Mouse (Mus musculus): Measurements from ENCODE around the gene Akt1. TPM values are rescaled to one million over a fixed set of nuclear protein-coding genes. Genes with fewer than 3 reads are reported as not detected.
A peak's percentile ranks its signal among the peaks of the same experiment; 100 is the strongest.

Gene Akt1
- 100 to 1,000 TPM; 153 to 162 (median 161) TPM for total RNA-seq (2022)

GRCm38 (mm10) chr12:112674132-112675011 is at the start of gene Akt1:
TSS of gene Akt1 (minus strand) at chr12:112674884.
- no peak for DNase-seq (ENCODE audit: low spot score in 2 of 2)

DNA sequence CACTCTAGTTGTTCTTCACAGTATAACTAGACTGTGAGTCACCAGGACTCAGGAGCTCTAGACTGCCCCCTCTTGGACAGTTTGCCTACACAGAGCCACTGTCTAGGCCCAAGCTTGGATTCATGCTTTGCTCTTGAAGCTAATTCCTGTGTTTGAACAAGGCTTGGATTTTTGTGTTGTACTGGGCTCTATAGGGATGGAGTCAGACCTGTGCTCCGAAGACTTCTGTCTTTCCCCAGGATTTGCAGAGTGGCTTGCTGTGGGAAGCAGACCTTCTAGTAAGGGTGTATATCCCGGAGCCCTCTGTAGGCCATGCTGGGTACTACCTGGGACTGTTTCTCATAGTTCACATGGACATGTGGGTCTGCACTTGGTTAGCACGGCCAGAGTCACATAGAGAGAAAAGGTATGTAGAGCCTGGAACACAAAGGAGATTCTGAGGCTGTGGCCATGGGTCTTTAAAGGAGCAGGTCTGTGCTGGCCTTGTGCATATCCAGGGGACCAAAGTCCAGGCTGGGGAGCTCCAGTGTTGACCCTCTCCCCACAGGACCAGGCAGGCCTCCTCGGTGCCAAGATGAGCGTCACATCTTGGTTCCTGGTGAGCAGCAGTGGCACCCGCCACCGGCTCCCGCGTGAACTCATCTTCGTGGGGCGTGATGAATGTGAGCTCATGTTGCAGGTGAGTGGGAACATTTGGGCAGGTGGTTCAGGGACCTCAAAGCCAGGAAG is 49.6 kb upstream of the Akt1 start:
- peak in 1 of 2 experiments; percentile 76 for DNase-seq (ENCODE audit: low spot score in 2 of 2)

- DNase-seq (ENCODE audit: low spot score in 2 of 2), result no peak
Observed at GRCm38 (mm10) chr12:112723445-112723844, 48.8 kb upstream of the Akt1 start.

DNA sequence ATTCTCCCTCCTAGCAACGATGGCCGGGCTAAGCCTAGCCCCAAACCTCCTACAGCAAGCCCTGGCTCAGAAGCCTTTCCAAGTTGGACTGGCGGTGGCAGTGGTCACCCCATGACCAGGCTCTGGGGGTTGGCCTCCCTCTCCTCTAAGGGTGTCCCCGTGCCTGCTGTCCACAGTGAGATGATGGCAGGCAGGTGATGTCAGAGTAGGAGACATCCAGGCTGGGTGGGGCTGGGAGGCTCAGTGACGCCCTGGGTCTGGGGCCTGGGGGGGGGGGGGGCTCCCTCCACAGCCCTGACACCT is 48.3 kb upstream of the Akt1 start:
- DNase-seq (ENCODE audit: low spot score in 2 of 2), result no peak

DNA sequence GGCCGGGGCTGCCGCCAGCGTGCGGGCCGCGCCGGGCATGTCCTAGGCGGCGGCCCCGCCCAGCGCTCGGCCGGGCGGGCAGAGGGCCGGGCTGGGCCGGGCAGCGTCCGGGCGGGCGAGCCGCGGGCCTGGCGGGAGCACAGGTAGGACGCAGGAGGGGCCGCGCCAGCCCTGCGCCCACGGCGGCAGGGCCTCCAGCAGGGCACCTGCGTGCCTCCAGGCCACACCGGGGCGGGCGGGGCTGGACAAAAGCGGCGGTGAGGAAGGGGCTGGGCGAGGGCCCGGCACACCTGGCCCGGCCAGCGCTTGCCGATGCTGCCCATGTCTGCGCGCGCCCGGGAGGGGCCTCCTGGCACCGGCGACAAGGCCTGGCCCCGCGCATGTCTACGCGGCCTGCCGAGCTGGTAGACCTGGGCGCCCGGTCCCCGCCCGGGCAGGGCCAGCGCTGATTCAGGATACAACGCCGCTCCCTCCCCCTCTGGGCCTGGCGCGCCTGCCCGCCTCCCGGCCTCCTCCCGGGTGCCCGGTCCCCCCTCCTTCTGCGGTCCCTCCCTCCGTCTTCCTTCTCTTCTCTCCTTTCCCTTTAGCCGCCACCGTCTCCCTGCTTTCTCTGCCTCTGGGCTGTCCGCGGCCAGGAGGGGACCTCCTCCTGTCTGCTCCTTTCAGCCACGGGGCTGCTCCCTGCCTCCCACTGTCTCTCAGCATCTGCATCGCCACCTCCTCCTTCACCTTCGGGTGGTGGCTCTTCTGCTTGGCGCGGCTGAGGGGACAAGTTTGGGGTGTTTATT is 47.8 kb upstream of the Akt1 start:
- no peak for DNase-seq (ENCODE audit: low spot score in 2 of 2)

- DNase-seq (ENCODE audit: low spot score in 2 of 2), result no peak
Observed at GRCm38 (mm10) chr12:112721424-112722239, 46.9 kb upstream of the Akt1 start.

GRCm38 (mm10) chr12:112720890-112721423 is 46.3 kb upstream of the Akt1 start:
- DNase-seq (ENCODE audit: low spot score in 2 of 2), result no peak

DNA sequence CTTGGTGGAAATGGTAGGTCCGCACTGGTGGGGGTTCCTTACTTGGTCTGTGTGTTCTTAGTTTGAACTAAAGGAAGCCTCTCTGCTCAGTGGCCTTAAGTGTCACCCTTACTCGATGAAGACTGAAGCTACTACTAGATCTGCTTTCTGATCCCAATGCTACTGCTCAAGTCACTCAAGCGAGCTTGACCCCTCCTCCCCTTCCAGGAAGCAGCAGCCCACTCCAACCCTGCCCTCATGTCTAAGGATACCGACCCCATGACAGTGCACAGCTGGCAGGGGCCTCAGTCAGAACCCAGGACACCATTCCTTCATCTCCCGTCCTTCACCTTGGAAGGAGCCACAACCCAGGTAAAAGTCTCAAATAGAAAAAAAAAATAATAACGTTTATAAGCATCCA is 45.5 kb upstream of the Akt1 start, which contains the start of gene Cep170b:
TSS of gene Cep170b (plus strand) at position 240 of the 400 bp plus-strand sequence.
- DNase-seq (ENCODE audit: low spot score in 2 of 2), result no peak

- no peak for DNase-seq (ENCODE audit: low spot score in 2 of 2)
Observed at GRCm38 (mm10) chr12:112718995-112719394, 44.3 kb upstream of the Akt1 start.

DNA sequence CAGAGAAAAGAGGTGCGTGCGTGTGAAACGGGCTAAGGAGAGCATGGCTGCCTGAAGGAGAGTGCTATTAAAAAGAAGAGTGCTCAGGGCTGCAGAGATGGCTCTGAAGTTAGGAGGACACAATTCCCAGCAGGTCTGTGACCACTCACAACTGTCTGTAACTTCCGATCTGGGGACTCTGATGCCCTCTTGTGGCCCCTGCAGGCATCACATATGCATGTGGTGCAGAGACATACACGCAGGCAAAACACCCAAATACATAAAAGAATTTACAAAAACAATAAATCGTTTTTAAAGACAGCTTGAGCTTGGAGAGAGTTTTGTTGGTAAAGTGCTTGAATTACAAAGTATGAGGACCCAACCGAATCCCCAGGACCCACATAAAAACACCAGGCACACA is 42.5 kb upstream of the Akt1 start:
- DNase-seq (ENCODE audit: low spot score in 2 of 2), result no peak

GRCm38 (mm10) chr12:112713984-112714383 is 39.3 kb upstream of the Akt1 start:
- DNase-seq (ENCODE audit: low spot score in 2 of 2), result peak in 1 of 2 experiments; percentile 39

- DNase-seq (ENCODE audit: low spot score in 2 of 2), result no peak
Observed at GRCm38 (mm10) chr12:112707573-112707869, 32.8 kb upstream of the Akt1 start.

GRCm38 (mm10) chr12:112706704-112707572 is 32.3 kb upstream of the Akt1 start:
- DNase-seq (ENCODE audit: low spot score in 2 of 2), result peak; percentile 78 to 93

- DNase-seq (ENCODE audit: low spot score in 2 of 2), result no peak
Observed at GRCm38 (mm10) chr12:112702374-112703320, 28.0 kb upstream of the Akt1 start.

- DNase-seq (ENCODE audit: low spot score in 2 of 2), result no peak
Observed at GRCm38 (mm10) chr12:112700522-112700921, 25.8 kb upstream of the Akt1 start.

DNA sequence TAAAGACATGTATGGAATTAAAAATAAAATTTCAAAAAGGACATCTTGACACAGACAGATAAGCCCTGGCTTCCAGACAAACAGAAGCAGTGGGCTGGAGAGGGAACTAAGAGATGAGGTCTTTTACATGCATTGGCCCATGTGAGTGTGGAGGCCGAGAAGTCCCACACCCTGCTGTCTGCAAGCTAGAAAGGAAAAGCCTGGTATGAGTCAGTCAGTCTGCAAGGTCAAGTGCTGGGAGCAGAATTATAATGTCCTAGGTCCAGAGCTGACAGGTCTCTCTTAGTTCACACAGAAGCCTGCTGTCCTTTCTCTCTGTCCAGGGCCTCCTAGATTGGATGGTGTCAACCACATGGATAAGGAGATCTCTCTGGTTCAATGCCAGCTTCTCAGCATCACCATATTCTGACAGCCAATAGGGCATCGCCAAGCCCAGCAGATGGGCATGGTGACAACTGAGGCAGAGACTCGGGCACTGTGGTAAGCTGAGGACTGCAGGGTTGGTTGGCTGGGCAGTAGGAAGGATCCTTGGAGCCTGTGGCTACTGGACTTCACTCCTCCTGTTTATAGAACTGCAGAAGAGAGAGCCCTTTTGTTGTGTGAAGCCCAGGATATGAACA is 22.2 kb upstream of the Akt1 start:
- no peak for DNase-seq (ENCODE audit: low spot score in 2 of 2)

DNA sequence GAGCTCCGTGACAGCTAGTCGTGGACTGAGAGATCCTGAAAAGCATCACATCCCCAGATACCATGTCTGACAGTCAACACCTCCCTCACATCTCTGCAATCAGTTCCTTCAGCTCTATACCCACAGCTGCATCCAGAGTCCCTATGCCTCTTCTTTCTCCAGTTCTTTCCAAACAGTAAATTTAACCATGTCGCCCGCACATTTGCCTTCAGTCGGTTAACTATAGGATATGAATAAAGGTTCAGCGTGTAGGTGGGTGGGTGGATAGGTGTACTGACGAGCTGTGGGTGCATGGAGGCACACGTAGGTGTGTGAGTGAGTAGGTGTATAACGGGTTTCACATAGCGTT is 19.4 kb upstream of the Akt1 start:
- DNase-seq (ENCODE audit: low spot score in 2 of 2), result no peak
